Mouse (Mus musculus): ENCODE results near the gene Sept3. TPM values are rescaled to one million over a fixed set of nuclear protein-coding genes. Genes with fewer than 3 reads are reported as not detected.

Gene Sept3
- polyA plus RNA-seq, 1 experiment from 2014 or later: 26.1 TPM

GRCm38 (mm10) chr15:82319613-82320012, 44.9 kb downstream of the Sept3 start:
- H3K4me1 ChIP-seq: peaks cover 5% of the 10 kb centered on the region; the same call in 1 of the 2 replicates
- no peaks in the 10 kb centered on the region for H3K27me3 ChIP-seq
- no peaks in the 10 kb centered on the region for H3K9me3 ChIP-seq
- H3K4me2 ChIP-seq (replicated peaks): no peak overlapping the region
- WGBS: 66% methylated on average over 1 of the region's 1 CpGs
- ATAC-seq (ENCODE audit: low FRiP score, low read depth): no peak
- H3K9ac ChIP-seq: no peak overlapping the region
- no peak overlapping the region for H3K4me3 ChIP-seq
- H3K36me3 ChIP-seq: no peaks in the 10 kb centered on the region
- H3K27ac ChIP-seq: no peak overlapping the region

- Histone ChIP-seq H3K9me3 (no peaks in the 10 kb centered on the region), H3K4me1 (peaks cover 11% of the 10 kb centered on the region; the same call in 1 of the 2 replicates), H3K4me3 (no peak overlapping the region), H3K9ac (no peak overlapping the region), H3K27ac (no peak overlapping the region), H3K36me3 (no peaks in the 10 kb centered on the region), H3K4me2 (replicated peaks) (no peak overlapping the region), H3K27me3 (no peaks in the 10 kb centered on the region)
- ATAC-seq (ENCODE audit: low FRiP score, low read depth): no peak
- WGBS: 78% methylated on average over 8 of the region's 8 CpGs
These were observed 47.5 kb downstream of the Sept3 start for GRCm38 (mm10) chr15:82322195-82322594.

DNA sequence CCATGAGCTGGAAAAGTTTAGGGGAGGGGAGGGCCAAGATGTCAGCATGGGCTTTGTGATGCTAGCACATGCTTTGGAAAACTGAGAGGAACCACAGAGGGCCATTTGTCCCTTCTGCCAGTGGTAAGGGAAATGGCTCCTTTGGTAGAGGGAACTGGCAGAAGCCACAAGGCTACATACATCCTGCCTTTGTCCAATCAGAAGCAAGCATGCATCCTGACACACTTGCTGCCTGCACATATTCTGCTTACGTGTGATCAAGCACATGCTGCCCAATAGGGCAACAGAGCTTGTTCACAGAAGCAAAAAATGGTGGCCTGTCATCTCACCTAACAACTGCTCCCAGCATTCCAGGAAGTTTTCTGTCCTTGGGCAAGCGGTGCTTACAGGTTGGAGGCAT, 50.7 kb downstream of the Sept3 start:
- peaks cover 18% of the 10 kb centered on the region for H3K36me3 ChIP-seq
- H3K27me3 ChIP-seq: no peaks in the 10 kb centered on the region
- ATAC-seq (ENCODE audit: low FRiP score, low read depth): no peak
- no peak overlapping the region for H3K4me3 ChIP-seq
- no peak overlapping the region for H3K4me2 ChIP-seq (replicated peaks)
- WGBS: 63% methylated on average over 2 of the region's 2 CpGs
- no peak overlapping the region for H3K27ac ChIP-seq
- peaks cover 11% of the 10 kb centered on the region; the same call in 1 of the 2 replicates for H3K4me1 ChIP-seq
- no peak overlapping the region for H3K9ac ChIP-seq
- no peaks in the 10 kb centered on the region for H3K9me3 ChIP-seq

DNA sequence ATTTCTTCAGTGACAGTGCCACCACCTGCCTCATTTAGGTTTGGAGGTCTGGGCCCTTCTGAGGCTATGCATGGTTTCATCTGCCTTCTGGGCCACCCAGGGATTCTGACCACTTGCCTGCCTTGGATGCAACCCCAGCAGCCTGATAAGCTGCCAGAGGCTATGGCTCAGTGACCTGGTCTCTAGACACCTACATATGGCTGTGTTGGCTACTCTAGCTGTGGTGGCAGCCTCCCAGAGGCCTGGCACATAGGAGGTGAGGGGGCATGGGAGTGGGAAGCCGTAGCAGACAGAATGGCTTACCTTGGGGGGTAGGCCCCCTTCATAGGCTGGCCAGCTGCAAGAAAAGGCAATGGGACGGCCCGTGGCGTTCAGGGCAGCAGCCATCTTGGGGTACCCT, 60.5 kb downstream of the Sept3 start:
- Histone ChIP-seq H3K27me3 (peaks cover under 1% of the 10 kb centered on the region), H3K9me3 (no peaks in the 10 kb centered on the region), H3K4me3 (no peak overlapping the region), H3K4me1 (peaks cover 23% of the 10 kb centered on the region), H3K27ac (no peak overlapping the region), H3K9ac (no peak overlapping the region; the same call in 1 of the 2 replicates), H3K36me3 (peaks cover 44% of the 10 kb centered on the region), H3K4me2 (replicated peaks) (no peak overlapping the region)
- WGBS: 91% methylated on average over 4 of the region's 4 CpGs
- ATAC-seq (ENCODE audit: low FRiP score, low read depth): no peak

DNA sequence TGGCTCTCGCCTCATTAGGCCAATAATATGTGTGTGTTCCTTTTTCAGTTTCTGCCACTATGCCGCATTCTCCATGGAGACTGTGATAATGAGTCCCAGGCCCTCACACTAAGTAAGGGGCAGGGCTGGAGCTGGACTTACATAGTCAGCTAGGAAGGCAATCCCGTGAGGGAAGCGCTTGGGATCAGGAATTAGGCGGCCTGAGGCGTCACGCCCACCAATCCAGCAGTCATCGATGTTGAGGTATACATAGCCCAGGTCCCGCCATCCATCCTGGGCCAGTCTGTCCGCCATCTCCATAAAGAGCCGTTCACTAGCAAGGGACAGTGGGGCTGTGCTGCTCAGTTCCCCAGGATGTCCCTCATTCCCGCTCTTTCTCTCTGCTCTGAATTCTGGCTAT, 61.9 kb downstream of the Sept3 start:
- H3K4me3 ChIP-seq: no peak overlapping the region
- H3K27me3 ChIP-seq: peaks cover 5% of the 10 kb centered on the region
- H3K9ac ChIP-seq: peak overlapping the region; percentile 27; the same call in 1 of the 2 replicates
- ATAC-seq (ENCODE audit: low FRiP score, low read depth): no peak
- WGBS: 54% methylated on average over 12 of the region's 12 CpGs
- no peak overlapping the region; the same call in 1 of the 2 replicates for H3K4me2 ChIP-seq (replicated peaks)
- H3K36me3 ChIP-seq: peaks cover 32% of the 10 kb centered on the region
- no peaks in the 10 kb centered on the region for H3K9me3 ChIP-seq
- H3K27ac ChIP-seq: no peak overlapping the region
- peaks cover 33% of the 10 kb centered on the region for H3K4me1 ChIP-seq

GRCm38 (mm10) chr15:82337875-82338274, 63.2 kb downstream of the Sept3 start:
- H3K27ac ChIP-seq: 0 out of 2 replicates have a peak overlapping the region, but pooled peaks have one; percentile 22
- peak overlapping the region; percentile 53 for H3K4me3 ChIP-seq
- H3K4me2 ChIP-seq (replicated peaks): peak overlapping the region; percentile 81
- WGBS: 26% methylated on average over 4 of the region's 4 CpGs
- peaks cover 5% of the 10 kb centered on the region for H3K27me3 ChIP-seq
- no peaks in the 10 kb centered on the region for H3K9me3 ChIP-seq
- H3K9ac ChIP-seq: peak overlapping the region; percentile 70
- ATAC-seq (ENCODE audit: low FRiP score, low read depth): no peak
- peaks cover 22% of the 10 kb centered on the region for H3K36me3 ChIP-seq
- peaks cover 44% of the 10 kb centered on the region for H3K4me1 ChIP-seq

GRCm38 (mm10) chr15:82338593-82339112, 64.0 kb downstream of the Sept3 start, which contains the start of the genes Naga, Pheta2 and Smdt1:
Naga (minus strand) TSS chr15:82338925.
Pheta2 (plus strand) TSS chr15:82338942.
Smdt1 (plus strand) TSS chr15:82338959.
- H3K27me3 ChIP-seq: peaks cover 5% of the 10 kb centered on the region
- peaks cover 22% of the 10 kb centered on the region for H3K36me3 ChIP-seq
- peak within 1 kb of the TSS; percentile 53 for H3K4me3 ChIP-seq
- H3K4me2 ChIP-seq (replicated peaks): peak within 1 kb of the TSS; percentile 81
- peak within 1 kb of the TSS; percentile 70 for H3K9ac ChIP-seq
- ATAC-seq (ENCODE audit: low FRiP score, low read depth): peak; percentile 90
- H3K4me1 ChIP-seq: peaks cover 44% of the 10 kb centered on the region
- H3K27ac ChIP-seq: peak within 1 kb of the TSS; percentile 67
- H3K9me3 ChIP-seq: no peaks in the 10 kb centered on the region
- under 1% methylated on average over 41 of the region's 41 CpGs for WGBS

- Histone ChIP-seq H3K4me3 (peak overlapping the region; percentile 53), H3K36me3 (peaks cover 19% of the 10 kb centered on the region), H3K9ac (peak overlapping the region; percentile 70; the same call in 1 of the 2 replicates), H3K4me2 (replicated peaks) (peak overlapping the region; percentile 81), H3K27ac (no peak overlapping the region), H3K9me3 (no peaks in the 10 kb centered on the region), H3K27me3 (peaks cover 5% of the 10 kb centered on the region), H3K4me1 (peaks cover 44% of the 10 kb centered on the region)
- WGBS: 57% methylated on average over 10 of the region's 10 CpGs
- no peak for ATAC-seq (ENCODE audit: low FRiP score, low read depth)
These were observed 64.5 kb downstream of the Sept3 start for GRCm38 (mm10) chr15:82339150-82339549.

- peak overlapping the region; percentile 81; the same call in 1 of the 2 replicates for H3K4me2 ChIP-seq (replicated peaks)
These were observed 65.1 kb downstream of the Sept3 start for GRCm38 (mm10) chr15:82339634-82340254.

GRCm38 (mm10) chr15:82340414-82341035, 65.8 kb downstream of the Sept3 start:
- peak overlapping the region; percentile 59 for H3K4me3 ChIP-seq
- peak overlapping the region; percentile 81 for H3K4me2 ChIP-seq (replicated peaks)
- H3K4me1 ChIP-seq: peaks cover 44% of the 10 kb centered on the region
- H3K9me3 ChIP-seq: no peaks in the 10 kb centered on the region
- peak overlapping the region; percentile 74 for H3K27ac ChIP-seq
- H3K9ac ChIP-seq: peak overlapping the region; percentile 84
- H3K36me3 ChIP-seq: peaks cover 6% of the 10 kb centered on the region
- ATAC-seq (ENCODE audit: low FRiP score, low read depth): no peak
- peaks cover 5% of the 10 kb centered on the region for H3K27me3 ChIP-seq
- WGBS: 41% methylated on average over 21 of the region's 21 CpGs

More at GRCm38 (mm10) chr15:82339634-82340254, 65.1 kb downstream of the Sept3 start:
- H3K9me3 ChIP-seq: no peaks in the 10 kb centered on the region
- H3K36me3 ChIP-seq: peaks cover 13% of the 10 kb centered on the region
- peaks cover 5% of the 10 kb centered on the region for H3K27me3 ChIP-seq
- ATAC-seq (ENCODE audit: low FRiP score, low read depth): no peak
- no peak overlapping the region for H3K9ac ChIP-seq
- H3K27ac ChIP-seq: no peak overlapping the region
- H3K4me1 ChIP-seq: peaks cover 44% of the 10 kb centered on the region
- no peak overlapping the region for H3K4me3 ChIP-seq
- 77% methylated on average over 8 of the region's 8 CpGs for WGBS

GRCm38 (mm10) chr15:82341036-82341501, 66.4 kb downstream of the Sept3 start:
- H3K4me1 ChIP-seq: peaks cover 43% of the 10 kb centered on the region
- H3K27ac ChIP-seq: peak overlapping the region; percentile 74
- H3K36me3 ChIP-seq: peaks cover under 1% of the 10 kb centered on the region; the same call in 1 of the 2 replicates
- no peaks in the 10 kb centered on the region for H3K9me3 ChIP-seq
- peak overlapping the region; percentile 81 for H3K4me2 ChIP-seq (replicated peaks)
- peak overlapping the region; percentile 59 for H3K4me3 ChIP-seq
- H3K9ac ChIP-seq: peak overlapping the region; percentile 84
- ATAC-seq (ENCODE audit: low FRiP score, low read depth): peak; percentile 6
- peaks cover 5% of the 10 kb centered on the region for H3K27me3 ChIP-seq
- 1% methylated on average over 37 of the region's 40 CpGs for WGBS
